Mouse (Mus musculus) layer of hippocampus, adult 9-11 months (tissue): ENCODE data around the gene Exoc4.

ENCODE experiments used
- DNase-seq: peaks from one replicate; pipeline ENCODE4 v3.0.0; 2022

Gene Exoc4

GRCm38 (mm10) chr6:33681778-33682640 is 433.1 kb downstream of the Exoc4 start:
- peak; percentile 42 for DNase-seq

GRCm38 (mm10) chr6:33683533-33683932 is 434.6 kb downstream of the Exoc4 start:
- no peak for DNase-seq

GRCm38 (mm10) chr6:33685321-33685720 is 436.4 kb downstream of the Exoc4 start:
- DNase-seq, result no peak

GRCm38 (mm10) chr6:33690601-33691000 is 441.7 kb downstream of the Exoc4 start:
- DNase-seq, result peak; percentile 10

GRCm38 (mm10) chr6:33696976-33697375 is 448.1 kb downstream of the Exoc4 start:
- DNase-seq, result no peak

- no peak for DNase-seq
Observed at GRCm38 (mm10) chr6:33708907-33709306, 460.0 kb downstream of the Exoc4 start.

GRCm38 (mm10) chr6:33709340-33709739 is 460.5 kb downstream of the Exoc4 start:
- no peak for DNase-seq

- no peak for DNase-seq
Observed at GRCm38 (mm10) chr6:33711742-33712141, 462.9 kb downstream of the Exoc4 start.

- no peak for DNase-seq
Observed at GRCm38 (mm10) chr6:33712540-33713118, 463.7 kb downstream of the Exoc4 start.

GRCm38 (mm10) chr6:33716254-33716965 is 467.5 kb downstream of the Exoc4 start:
- DNase-seq, result no peak

GRCm38 (mm10) chr6:33721166-33721565 is 472.3 kb downstream of the Exoc4 start:
- no peak for DNase-seq

GRCm38 (mm10) chr6:33722811-33723210 is 473.9 kb downstream of the Exoc4 start:
- DNase-seq, result no peak

GRCm38 (mm10) chr6:33724596-33724995 is 475.7 kb downstream of the Exoc4 start:
- peak; percentile 30 for DNase-seq

- DNase-seq, result no peak
Observed at GRCm38 (mm10) chr6:33727271-33727670, 478.4 kb downstream of the Exoc4 start.

GRCm38 (mm10) chr6:33732214-33732613 is 483.3 kb downstream of the Exoc4 start:
- no peak for DNase-seq

- no peak for DNase-seq
Observed at GRCm38 (mm10) chr6:33733602-33734001, 484.7 kb downstream of the Exoc4 start.

GRCm38 (mm10) chr6:33734032-33734431 is 485.1 kb downstream of the Exoc4 start:
- DNase-seq, result no peak

GRCm38 (mm10) chr6:33738857-33739291 is 490.0 kb downstream of the Exoc4 start:
- DNase-seq, result no peak

GRCm38 (mm10) chr6:33739304-33739703 is 490.4 kb downstream of the Exoc4 start:
- no peak for DNase-seq

GRCm38 (mm10) chr6:33755976-33756375 is 507.1 kb downstream of the Exoc4 start:
- DNase-seq, result no peak

GRCm38 (mm10) chr6:33761557-33761956 is 512.7 kb downstream of the Exoc4 start:
- peak; percentile 59 for DNase-seq

GRCm38 (mm10) chr6:33763245-33763644 is 514.4 kb downstream of the Exoc4 start:
- peak; percentile 80 for DNase-seq

GRCm38 (mm10) chr6:33763970-33764369 is 515.1 kb downstream of the Exoc4 start:
- peak; percentile 21 for DNase-seq

GRCm38 (mm10) chr6:33769251-33769650 is 520.4 kb downstream of the Exoc4 start:
- no peak for DNase-seq
